Mouse (Mus musculus) lung, postnatal 0 days (tissue): ENCODE results near the gene Bcap31.
"Not testable (repeated sequence)": the region's sequence is repeated elsewhere in the genome, so short reads cannot be mapped to it uniquely, and the experiment has no call there.

ENCODE experiments used
- CTCF ChIP-seq: IDR thresholded peaks from 2 replicates; pipeline ENCODE4 v1.5.1; 2016; ENCODE audit warnings: antibody characterized with exemption, mild to moderate bottlenecking
- EP300 ChIP-seq: IDR thresholded peaks from 2 replicates; pipeline ENCODE4 v1.6.1; 2016; ENCODE audit warnings: antibody characterized with exemption, mild to moderate bottlenecking, control low read depth

DNA sequence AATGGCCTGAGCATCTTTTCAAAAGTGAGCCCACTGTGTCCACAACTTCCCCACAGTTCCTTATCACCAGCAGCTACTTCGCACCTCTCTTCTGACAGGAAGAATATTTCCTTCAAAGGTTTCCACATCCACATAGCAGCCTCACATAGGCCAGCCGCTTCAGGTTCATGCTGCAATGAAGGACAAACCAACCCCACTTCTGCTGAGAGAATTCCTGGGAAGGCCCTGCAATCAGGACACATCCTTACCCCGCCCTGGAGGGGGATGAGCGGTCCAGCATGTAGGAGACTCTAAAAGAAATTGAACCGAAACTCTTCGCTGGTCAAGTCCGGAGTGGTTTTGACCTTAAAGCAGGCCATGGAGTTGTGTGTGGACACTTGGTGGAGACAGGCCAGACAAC, 23.9 kb upstream of the Bcap31 start:
- not testable (repeated sequence) for TF ChIP-seq CTCF, EP300
